Mouse (Mus musculus) heart, postnatal 14 days (tissue): ENCODE measurements around the gene Kcnj5. TPM values are rescaled to one million over a fixed set of nuclear protein-coding genes. Genes with fewer than 3 reads are reported as not detected.
A peak's percentile ranks its signal among the peaks of the same experiment; 100 is the strongest.

Experiments used
- DNase-seq, 2 experiments: peaks; one replicate each; pipeline ENCODE4 v3.0.0; 2021 to 2022
- intact Hi-C: fragments of 180-260 bp; cut with DNase I; formaldehyde crosslinking; loops from one replicate; pipeline ENCODE4 v1.15.1; 2025
- total RNA-seq, 2 experiments: library from RNA; stranded (reverse); gene quantifications; 2 replicates each; pipeline ENCODE4 v1.2.3; 2021

The Kcnj5 gene
- total RNA-seq, 2 experiments from 2014 or later: 47.0 to 54.0 TPM

DNA sequence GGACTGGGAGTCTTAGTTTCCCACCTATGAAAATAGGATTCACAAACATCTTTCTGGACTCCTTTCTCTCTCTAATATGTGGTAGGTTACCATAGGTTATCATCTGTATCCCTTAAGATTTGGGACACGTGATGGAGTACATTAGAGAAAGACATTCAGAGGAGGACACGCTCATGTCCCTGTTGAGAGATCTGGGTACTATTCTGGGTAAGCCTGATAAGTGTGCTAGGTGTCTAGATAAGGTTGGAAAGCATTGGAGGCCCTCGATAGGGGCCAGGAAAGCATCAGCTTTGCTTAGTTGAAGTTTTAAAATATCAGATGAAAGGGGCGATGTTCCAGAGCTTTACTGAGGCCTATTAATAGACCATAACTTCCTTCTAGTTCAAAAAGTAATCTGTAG, 15.4 kb downstream of the Kcnj5 start:
- no peak for DNase-seq
- intact Hi-C loops: no loop called here

DNA sequence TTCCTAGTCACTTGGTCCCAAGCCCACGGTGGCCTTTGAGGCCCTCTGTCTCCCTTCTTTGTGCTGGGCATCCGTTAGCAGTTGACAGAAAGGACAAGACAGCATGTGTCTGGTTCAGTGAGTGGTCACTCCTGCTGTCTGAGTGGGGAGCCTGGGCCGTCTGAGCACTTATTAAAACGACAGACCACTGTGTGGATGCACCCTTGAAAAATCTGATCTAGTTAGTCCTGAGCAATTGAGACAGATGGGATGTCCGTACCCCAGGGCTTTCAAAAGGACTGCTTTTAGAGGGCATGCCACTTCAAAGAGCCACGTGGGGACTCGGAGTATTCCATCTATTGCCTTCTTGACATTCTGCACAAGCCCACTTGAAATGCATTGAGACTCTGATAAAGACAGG, 20.5 kb downstream of the Kcnj5 start:
- no peak for DNase-seq
- intact Hi-C loops: no loop called here

DNA sequence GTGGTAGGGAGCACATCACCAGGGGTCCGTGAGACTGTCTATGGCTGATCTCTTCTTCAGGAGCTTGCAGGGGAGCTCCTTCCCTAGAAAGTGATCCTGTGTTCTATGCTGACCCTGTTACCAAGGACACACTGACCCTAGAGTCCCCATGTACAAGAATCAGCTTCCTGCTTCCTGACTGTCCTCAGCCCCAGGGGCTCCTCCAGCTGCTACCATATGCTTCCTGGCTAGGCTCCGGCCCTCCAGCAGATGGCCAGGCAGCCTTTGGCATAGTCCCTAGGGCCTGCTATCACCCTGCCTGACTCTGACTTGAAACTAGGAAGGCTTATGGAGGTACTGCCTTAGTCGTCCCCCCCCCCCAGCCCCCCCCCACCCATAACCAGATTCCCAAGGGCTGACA, 24.0 kb downstream of the Kcnj5 start:
- peak; percentile 47 to 77 for DNase-seq
- intact Hi-C loops: no loop called here

DNA sequence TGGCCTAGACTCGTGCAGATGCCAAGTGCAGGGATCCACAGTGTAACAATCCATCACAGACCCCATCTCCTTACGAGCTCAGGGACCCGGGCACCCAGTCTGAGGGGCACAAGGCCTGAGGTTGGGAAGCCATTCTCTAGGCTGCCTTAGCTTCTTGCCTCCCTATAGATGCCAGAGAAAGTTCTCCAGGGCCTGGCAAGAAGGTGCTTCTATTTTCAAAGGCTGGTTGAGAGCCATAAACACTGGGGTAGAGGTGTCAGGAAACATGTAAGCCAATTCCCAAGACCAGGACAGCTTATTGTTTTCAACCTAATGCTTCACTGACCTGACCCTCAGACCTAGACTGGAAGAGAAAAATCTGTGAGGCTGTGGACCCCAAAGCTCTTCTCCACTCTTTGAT, 28.2 kb downstream of the Kcnj5 start:
- no peak for DNase-seq
- intact Hi-C loops: no loop called here

DNA sequence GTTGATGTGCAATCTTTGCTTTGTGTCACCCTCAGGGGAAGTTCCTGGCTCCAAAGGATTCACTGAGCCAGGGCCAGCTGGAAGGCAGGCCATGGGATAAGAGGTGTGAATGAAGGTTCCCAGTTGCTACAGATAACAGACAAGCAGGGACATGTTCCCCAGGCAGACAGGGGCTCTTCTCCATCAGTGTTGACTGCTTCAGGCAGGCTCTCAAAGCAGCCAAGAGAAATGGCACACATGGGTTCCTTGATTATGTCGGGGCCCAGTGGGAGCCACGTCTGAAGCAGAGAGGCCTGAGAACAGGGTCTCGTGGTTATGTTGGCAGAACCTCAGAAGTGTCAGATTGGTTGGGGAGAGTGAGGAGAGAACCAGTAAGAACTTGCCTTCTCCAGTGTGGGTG, 30.1 kb downstream of the Kcnj5 start:
- DNase-seq: peak; percentile 62 to 81
- intact Hi-C loops: no loop called here

DNA sequence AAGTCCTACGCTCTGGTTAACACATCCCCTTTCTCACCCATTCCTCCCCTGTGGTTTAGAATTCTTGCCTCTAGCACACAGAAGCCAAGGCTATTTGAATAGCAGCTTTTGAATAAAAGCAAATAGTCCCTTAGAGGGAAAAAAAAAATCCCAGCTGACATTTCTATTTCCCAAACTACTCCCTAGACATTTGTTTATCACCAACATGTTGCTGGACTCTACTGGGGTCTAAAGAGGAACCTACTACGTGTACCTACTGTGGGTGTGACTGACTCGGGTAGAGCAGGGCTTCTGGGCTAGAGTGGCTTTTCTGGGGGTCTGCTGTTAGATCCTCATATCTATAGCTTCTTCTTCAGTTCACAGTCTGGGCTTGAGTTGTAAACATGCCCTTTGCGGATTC, 31.9 kb downstream of the Kcnj5 start:
- DNase-seq: no peak
- intact Hi-C loops: loop anchor here (2.0 kb wide), 1 partner anchor 33 kb away; the partner anchor contains the start of gene Kcnj5

DNA sequence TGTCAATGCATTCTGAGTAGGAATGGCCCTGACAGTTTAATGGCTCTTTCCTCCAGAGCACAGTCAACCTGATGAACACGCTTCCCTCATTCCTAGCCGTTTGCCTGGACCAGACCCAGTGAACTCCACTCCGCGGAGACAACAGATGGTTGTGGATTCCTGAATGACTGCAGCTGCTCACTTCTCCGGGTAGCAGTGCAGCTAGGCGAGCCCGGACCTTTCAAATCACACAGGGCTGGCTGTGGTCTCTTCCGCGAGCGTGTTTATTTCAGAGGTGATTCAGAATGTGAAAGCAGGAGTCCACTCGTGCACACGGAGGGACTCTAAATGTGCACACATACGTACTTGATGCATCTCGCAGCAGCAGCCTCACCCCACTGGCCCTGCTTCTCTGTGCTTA, 32.4 kb downstream of the Kcnj5 start:
- DNase-seq: peak in 1 of 2 experiments; percentile 36
- intact Hi-C loops: loop anchor here (2.0 kb wide), 1 partner anchor 33 kb away; the partner anchor contains the start of gene Kcnj5

DNA sequence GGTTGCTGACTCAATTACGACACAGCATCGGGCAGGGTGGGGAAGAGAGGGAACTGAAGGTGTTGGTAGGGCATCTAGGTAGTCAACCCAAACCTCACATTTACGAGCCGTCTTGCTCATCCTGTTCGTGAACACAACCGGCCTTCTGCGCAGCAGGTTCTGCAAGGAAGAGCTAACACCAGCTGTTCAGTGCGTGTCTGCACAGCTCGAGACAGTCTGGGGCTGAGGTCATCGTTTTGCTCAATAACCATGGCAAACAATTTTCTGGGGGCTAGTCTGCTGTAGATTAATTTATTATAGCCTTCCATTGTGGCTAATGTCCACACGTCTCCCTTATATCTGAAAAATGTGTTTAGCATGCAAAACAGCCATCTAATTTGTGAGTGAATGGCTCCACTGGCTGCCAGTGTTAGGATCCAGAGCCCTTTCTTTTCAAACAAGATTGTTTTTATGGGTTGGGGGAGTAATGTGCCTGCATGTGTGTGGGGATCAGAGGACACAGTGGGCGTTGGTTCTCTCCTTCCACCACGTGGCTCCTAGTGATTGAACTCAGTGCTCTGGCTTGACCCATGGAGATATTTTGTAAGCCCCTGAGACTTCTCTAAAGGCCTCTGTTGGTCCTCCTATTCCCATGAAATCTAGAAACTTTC, 41.5 kb downstream of the Kcnj5 start:
- intact Hi-C loops: no loop called here
- no peak for DNase-seq

DNA sequence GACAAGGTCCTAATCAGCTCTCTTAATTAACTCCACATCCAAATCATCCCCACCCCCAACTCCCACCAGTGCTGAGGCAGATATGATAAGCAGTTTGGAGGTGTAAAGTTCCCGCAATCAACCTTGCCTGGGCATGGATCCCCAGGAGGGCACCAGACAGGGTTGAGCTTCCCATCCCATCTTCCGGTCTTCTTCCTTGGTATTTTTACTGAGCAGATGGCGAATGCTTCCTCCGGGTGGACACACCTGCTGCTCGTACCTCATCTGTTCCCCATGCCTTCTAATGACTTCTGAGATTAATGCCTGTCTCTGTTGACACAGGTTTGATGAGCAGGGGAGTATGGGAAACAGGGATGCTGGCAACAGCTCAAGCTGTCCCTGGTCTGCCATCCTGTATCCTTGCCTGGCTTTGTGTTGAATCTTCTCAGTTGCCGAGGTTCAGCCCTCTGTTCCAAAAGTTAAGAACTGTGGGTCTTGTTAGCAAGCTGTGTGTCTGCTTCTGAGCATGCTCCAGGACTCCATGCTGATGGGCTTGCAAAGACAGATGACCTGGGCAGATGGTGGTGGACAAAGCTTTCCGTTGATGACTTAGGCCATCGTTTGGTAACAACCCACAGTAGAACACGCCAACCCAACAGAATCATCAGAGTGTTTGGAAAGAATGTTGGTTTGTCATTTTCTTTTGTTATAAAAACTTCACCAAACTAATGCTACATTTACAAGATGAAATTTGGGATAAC, 48.9 kb downstream of the Kcnj5 start:
- no peak for DNase-seq
- intact Hi-C loops: no loop called here

DNA sequence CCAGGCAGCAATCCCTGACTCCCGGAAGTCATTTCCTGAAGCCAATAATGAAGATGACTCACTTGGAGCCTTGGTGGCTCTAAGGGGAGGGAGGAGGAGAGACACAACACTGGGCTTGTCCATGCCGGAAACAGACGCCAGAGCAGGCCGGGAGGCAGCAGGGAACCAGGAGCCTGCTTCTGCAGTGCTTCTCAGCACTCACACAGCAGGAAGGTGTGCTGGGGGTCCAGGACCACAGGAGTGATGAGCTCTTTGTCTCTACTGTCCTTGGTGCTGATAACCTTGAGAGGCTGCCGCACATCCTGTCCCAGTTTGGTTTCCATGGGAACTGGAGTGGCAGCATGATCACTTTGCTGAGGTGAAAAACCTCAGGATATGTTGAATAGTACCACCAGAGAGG, 51.5 kb downstream of the Kcnj5 start:
- DNase-seq: peak; percentile 29 to 39
- intact Hi-C loops: loop anchor here (5.0 kb wide), 1 partner anchor 55 kb away; no protein-coding TSS in a partner anchor

DNA sequence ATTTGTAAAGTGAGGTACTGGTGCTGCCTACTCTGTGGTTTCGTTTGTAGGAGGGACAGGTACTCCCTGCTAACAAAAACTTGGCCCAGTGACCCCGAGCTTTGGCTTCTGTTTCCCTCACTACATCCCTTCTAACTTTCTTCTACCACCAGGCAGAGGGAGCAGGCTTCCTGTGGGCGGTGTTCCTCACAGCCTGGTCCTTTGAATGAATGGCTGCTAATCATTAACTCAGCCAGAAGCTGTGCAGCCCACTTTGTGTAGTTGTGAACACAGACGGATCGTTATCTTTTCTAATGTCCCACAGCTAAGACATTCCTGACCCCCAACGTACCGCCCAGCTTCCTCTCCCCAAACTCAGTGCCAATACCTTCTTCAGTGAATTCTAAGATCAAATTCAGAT, 52.5 kb downstream of the Kcnj5 start:
- intact Hi-C loops: loop anchor here (5.0 kb wide), 1 partner anchor 56 kb away; no protein-coding TSS in a partner anchor
- no peak for DNase-seq

DNA sequence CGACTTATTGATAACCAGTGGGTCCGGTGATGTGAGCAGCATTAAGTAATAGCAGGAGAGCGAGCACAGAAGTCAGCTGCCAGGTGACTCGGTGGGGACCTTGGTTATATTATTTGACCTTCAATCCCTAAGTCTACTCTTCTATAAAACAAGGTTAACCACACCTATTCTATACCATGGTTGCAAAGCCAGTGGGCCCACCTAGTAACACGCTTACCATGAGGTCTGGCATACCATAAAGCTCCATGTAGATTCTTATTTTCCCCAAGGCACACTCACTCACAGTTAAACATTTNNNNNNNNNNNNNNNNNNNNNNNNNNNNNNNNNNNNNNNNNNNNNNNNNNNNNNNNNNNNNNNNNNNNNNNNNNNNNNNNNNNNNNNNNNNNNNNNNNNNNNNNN, 60.6 kb downstream of the Kcnj5 start:
- no peak for DNase-seq
- intact Hi-C loops: no loop called here

DNA sequence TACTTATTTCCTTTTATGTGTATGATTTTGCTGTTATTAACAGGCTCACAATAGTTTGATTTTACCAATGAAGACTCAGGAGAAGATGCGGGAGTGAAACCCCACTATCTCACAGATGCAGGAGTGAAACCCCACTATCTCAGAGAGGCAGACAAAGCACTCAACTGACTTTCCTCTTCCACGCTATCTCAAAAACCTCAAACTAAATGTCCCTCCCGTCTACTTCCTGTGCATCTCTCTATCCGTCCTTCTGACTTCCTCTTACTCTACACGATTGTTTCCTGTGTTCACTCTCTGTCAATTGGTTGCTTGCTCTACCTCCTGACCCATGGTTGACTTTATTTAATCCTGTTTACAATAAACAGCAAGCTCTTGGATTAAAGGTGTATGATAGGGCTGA, 63.7 kb downstream of the Kcnj5 start:
- intact Hi-C loops: no loop called here
- no peak for DNase-seq

DNA sequence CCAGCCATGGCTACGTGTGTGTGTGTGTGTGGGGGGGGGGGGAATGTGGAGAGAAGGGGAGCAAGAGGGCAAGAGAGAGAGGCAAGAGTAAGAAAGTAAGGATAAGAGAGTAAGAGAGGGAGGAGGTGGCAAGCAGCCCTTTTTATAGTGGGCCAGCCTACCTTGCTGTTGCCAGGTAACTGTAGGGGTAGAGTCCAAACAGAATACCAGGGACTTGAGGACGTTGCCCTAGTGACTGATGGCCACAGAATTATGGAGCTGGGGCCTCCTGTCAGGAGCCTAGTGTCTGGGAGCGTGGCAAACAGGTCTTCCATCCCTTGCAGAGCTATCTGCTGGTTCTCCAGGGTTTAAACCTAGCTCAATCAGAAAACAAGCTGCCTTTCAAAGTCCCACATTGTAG, 64.4 kb downstream of the Kcnj5 start:
- no peak for DNase-seq
- intact Hi-C loops: loop anchor here (10.0 kb wide), 1 partner anchor 285 kb away; no protein-coding TSS in a partner anchor

DNA sequence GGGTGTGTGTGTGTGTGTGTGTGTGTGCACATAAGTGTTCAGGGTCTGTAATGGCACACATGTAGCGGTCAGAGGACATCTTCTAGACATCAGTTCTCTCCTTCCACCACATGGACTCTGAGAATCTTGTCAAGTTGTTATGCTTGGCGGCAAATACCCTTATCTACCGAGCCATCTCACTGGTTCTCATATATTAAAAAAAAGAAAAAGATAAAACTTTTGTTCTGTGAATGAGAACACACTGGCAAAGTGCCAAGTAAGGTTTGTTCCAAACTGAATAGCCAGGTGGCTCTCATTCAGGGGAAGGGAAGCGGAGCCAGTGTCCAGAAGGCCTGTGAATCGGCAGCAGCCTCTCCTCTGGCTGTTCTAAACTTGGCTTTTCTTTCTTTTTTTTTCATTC, 66.1 kb downstream of the Kcnj5 start:
- intact Hi-C loops: loop anchor here (10.0 kb wide), 1 partner anchor 287 kb away; no protein-coding TSS in a partner anchor
- no peak for DNase-seq

DNA sequence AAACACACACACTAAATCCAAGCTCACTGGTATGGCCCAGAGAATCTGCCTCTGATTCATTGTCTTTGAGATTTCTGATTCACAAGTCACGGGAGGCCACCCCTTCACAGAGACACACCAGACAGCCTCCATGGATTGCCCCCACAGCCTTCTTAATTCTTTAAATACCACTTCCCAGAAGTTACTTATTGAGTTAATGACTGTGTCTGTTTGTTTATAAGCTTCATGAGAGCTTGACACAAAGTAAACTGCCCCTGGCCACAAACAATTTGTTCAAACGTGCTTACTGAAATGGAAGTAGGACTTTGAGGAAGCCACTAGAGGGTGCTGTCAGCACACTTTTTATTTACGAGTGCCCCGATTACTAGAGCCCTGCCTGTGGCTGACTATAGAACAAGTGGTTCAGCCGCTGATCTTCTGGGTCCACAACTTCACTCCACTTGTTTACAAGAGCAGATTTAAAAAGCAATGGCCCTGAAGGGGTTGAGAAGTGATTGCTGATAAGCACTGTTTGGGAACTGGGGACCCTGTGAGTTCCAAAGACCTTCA, 72.2 kb downstream of the Kcnj5 start:
- intact Hi-C loops: loop anchor here (1.0 to 10.0 kb wide), 4 partner anchors 78 to 975 kb away; no protein-coding TSS in a partner anchor
- peak; percentile 71 to 85 for DNase-seq

Other genes starting within 250 kb of the Kcnj5 start
- 10 to 100 TPM; 25.5 to 30.7 TPM for gene Arhgap32, start 228.2 kb downstream of the Kcnj5 start, total RNA-seq
- gene Kcnj1, start 28.1 kb upstream of the Kcnj5 start, total RNA-seq: not detected
- 10 to 100 TPM; 37.0 to 41.0 TPM for gene Fli1, start 198.5 kb upstream of the Kcnj5 start, total RNA-seq